16 mouse cellular contexts compared by ENCODE assay signal in the genomic region with DNA sequence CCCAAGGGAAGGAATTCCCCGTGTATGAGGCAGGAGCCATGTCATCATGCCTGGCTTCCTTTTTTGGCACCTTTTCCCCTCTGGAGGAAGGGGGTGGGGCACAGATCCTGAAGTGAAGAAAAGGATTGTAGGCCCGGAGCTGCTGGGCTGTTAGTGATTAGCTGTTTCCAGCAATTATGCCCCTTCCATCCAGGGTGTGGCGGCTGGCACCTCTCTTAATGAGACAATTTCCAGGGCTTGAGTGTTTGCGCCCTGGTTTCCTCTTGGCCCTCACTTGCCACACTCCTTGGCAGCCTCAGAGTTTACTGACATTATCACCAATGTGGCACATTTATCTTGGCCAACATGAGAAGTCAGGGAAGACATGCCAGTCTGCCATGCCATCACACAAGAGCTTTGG.
DNase-seq lines count a peak whose midpoint lies in the region; ATAC-seq and TF ChIP-seq lines count a peak whose summit lies in the region.
"Had no signal": no experiment of that assay in that cellular context is flagged by ENCODE, and none has a peak within 500 bp of the region (broad histone marks: within the 10 kb centered on the region; RNA-seq: fewer than 3 reads in every experiment).

No protein-coding gene starts in this region.

- H3K9me3 ChIP-seq in forebrain, embryonic 15.5 days = no peaks in the 10 kb centered on the region
- no peaks in the 10 kb centered on the region for H3K9me3 ChIP-seq in forebrain, embryonic 11.5 days (ENCODE audit: control insufficient read depth, low read length)
- H3K9me3 ChIP-seq in midbrain, postnatal 0 days (ENCODE audit: low read length) = no peaks in the 10 kb centered on the region
- H3K9me3 ChIP-seq in midbrain, embryonic 16.5 days (replicated peaks; ENCODE audit: control insufficient read depth, low read length, poor library complexity, severe bottlenecking) = no peaks in the 10 kb centered on the region
- no peaks in the 10 kb centered on the region for H3K9me3 ChIP-seq in neural tube, embryonic 15.5 days (replicated peaks)
- no peaks in the 10 kb centered on the region for H3K9me3 ChIP-seq in intestine, embryonic 16.5 days (ENCODE audit: control insufficient read depth, low read length)
- H3K9me3 ChIP-seq: embryonic facial prominence, embryonic 15.5 days; heart, embryonic 10.5 days; kidney, embryonic 15.5 days had no signal

- no peak overlapping the region for H3K27ac ChIP-seq in forebrain, embryonic 15.5 days (replicated peaks)
- no peak overlapping the region for H3K27ac ChIP-seq in forebrain, embryonic 11.5 days (ENCODE audit: low read depth, low read length)
- H3K27ac ChIP-seq in midbrain, postnatal 0 days (ENCODE audit: low read depth, low read length) = no peak overlapping the region
- H3K27ac ChIP-seq in midbrain, embryonic 16.5 days (ENCODE audit: low read length) = no peak overlapping the region
- no peak overlapping the region for H3K27ac ChIP-seq in neural tube, embryonic 15.5 days (replicated peaks)
- no peak overlapping the region for H3K27ac ChIP-seq in intestine, embryonic 16.5 days (ENCODE audit: low read length)
- H3K27ac ChIP-seq: embryonic facial prominence, embryonic 15.5 days; heart, embryonic 10.5 days; kidney, embryonic 15.5 days had no signal

- WGBS in forebrain, embryonic 15.5 days = 34% methylated on average over 4 of the region's 4 CpGs
- 65% methylated on average over 4 of the region's 4 CpGs for WGBS in forebrain, embryonic 11.5 days
- WGBS in midbrain, postnatal 0 days = 74% methylated on average over 4 of the region's 4 CpGs
- whole genome bisulfite sequencing in midbrain, embryonic 16.5 days = 81% methylated on average over 4 of the region's 4 CpGs
- 64% methylated on average over 4 of the region's 4 CpGs for WGBS in neural tube, embryonic 15.5 days
- WGBS in intestine, embryonic 16.5 days = 63% methylated on average over 4 of the region's 4 CpGs

- TF ChIP-seq CTCF in midbrain, postnatal 0 days (IDR thresholded peaks at IDR 0.05) = no peak

- H3K4me1 ChIP-seq in forebrain, embryonic 15.5 days = peaks cover 8% of the 10 kb centered on the region; the same call in 1 of the 2 replicates
- no peaks in the 10 kb centered on the region for H3K4me1 ChIP-seq in forebrain, embryonic 11.5 days (replicated peaks; ENCODE audit: control insufficient read depth, insufficient read depth, low read length)
- no peaks in the 10 kb centered on the region for H3K4me1 ChIP-seq in midbrain, postnatal 0 days (ENCODE audit: insufficient read depth, low read length)
- no peaks in the 10 kb centered on the region for H3K4me1 ChIP-seq in midbrain, embryonic 16.5 days (ENCODE audit: control insufficient read depth, insufficient read depth, low read length)
- H3K4me1 ChIP-seq in neural tube, embryonic 15.5 days = no peaks in the 10 kb centered on the region
- H3K4me1 ChIP-seq in intestine, embryonic 16.5 days (ENCODE audit: control insufficient read depth, insufficient read depth, low read length) = no peaks in the 10 kb centered on the region
- H3K4me1 ChIP-seq: embryonic facial prominence, embryonic 15.5 days had no signal

- no peaks in the 10 kb centered on the region; the same call in 1 of the 2 replicates for H3K27me3 ChIP-seq in forebrain, embryonic 15.5 days
- H3K27me3 ChIP-seq in forebrain, embryonic 11.5 days (ENCODE audit: control insufficient read depth, insufficient read depth, low read length) = no peaks in the 10 kb centered on the region
- H3K27me3 ChIP-seq in midbrain, postnatal 0 days (ENCODE audit: insufficient read depth, low read length) = no peaks in the 10 kb centered on the region
- no peaks in the 10 kb centered on the region for H3K27me3 ChIP-seq in midbrain, embryonic 16.5 days (ENCODE audit: control insufficient read depth, insufficient read depth, low read depth, low read length)
- no peaks in the 10 kb centered on the region for H3K27me3 ChIP-seq in neural tube, embryonic 15.5 days (replicated peaks)
- H3K27me3 ChIP-seq in intestine, embryonic 16.5 days (replicated peaks; ENCODE audit: control insufficient read depth, insufficient read depth, low read length) = no peaks in the 10 kb centered on the region
- H3K27me3 ChIP-seq: embryonic facial prominence, embryonic 15.5 days; kidney, embryonic 15.5 days had no signal

- ATAC-seq in forebrain, embryonic 15.5 days (replicated peaks) = peak; percentile 77
- no peak for ATAC-seq in forebrain, embryonic 11.5 days (replicated peaks; ENCODE audit: low FRiP score)
- ATAC-seq in midbrain, postnatal 0 days (ENCODE audit: low FRiP score) = no peak
- no peak for ATAC-seq in midbrain, embryonic 16.5 days
- ATAC-seq in megakaryocyte-erythroid progenitor cell, adult 5-6 weeks (replicated peaks; ENCODE audit: low FRiP score, low TSS enrichment, poor library complexity, severe bottlenecking) = peak; percentile 47; the same call in 1 of the 2 replicates
- no peak for ATAC-seq in neural tube, embryonic 15.5 days (ENCODE audit: low FRiP score)
- no peak for ATAC-seq in intestine, embryonic 16.5 days
- ATAC-seq: inflammation-experienced regulatory T-cells, adult 6 months had no signal

- DNase-seq in forebrain, embryonic 11.5 days (ENCODE audit: low spot score) = no peak
- DNase-seq in midbrain, postnatal 0 days (ENCODE audit: low spot score) = peak; percentile 27
- peak; percentile 82 to 85 for DNase-seq in cerebellum, postnatal 10 days
- DNase-seq: gastrocnemius, postnatal 36 days; thymus, postnatal 14 days had no signal

- H3K9ac ChIP-seq in forebrain, embryonic 15.5 days (replicated peaks) = no peak overlapping the region
- no peak overlapping the region for H3K9ac ChIP-seq in forebrain, embryonic 11.5 days (ENCODE audit: low read length)
- H3K9ac ChIP-seq in midbrain, postnatal 0 days (replicated peaks; ENCODE audit: low read length, poor library complexity, severe bottlenecking) = no peak overlapping the region
- H3K9ac ChIP-seq in midbrain, embryonic 16.5 days (ENCODE audit: low read depth, low read length) = no peak overlapping the region
- H3K9ac ChIP-seq in neural tube, embryonic 15.5 days (replicated peaks) = no peak overlapping the region
- no peak overlapping the region for H3K9ac ChIP-seq in intestine, embryonic 16.5 days (ENCODE audit: low read depth, low read length)
- H3K9ac ChIP-seq: embryonic facial prominence, embryonic 15.5 days; kidney, embryonic 15.5 days had no signal

- H3K36me3 ChIP-seq in forebrain, embryonic 15.5 days = no peaks in the 10 kb centered on the region
- no peaks in the 10 kb centered on the region for H3K36me3 ChIP-seq in forebrain, embryonic 11.5 days (ENCODE audit: control insufficient read depth, insufficient read depth, low read length)
- no peaks in the 10 kb centered on the region for H3K36me3 ChIP-seq in midbrain, postnatal 0 days (ENCODE audit: insufficient read depth, low read length)
- H3K36me3 ChIP-seq in midbrain, embryonic 16.5 days (ENCODE audit: control insufficient read depth, insufficient read depth, low read length) = no peaks in the 10 kb centered on the region
- H3K36me3 ChIP-seq in neural tube, embryonic 15.5 days = no peaks in the 10 kb centered on the region
- no peaks in the 10 kb centered on the region for H3K36me3 ChIP-seq in intestine, embryonic 16.5 days (ENCODE audit: control insufficient read depth, insufficient read depth, low read length)
- H3K36me3 ChIP-seq: embryonic facial prominence, embryonic 15.5 days; heart, embryonic 10.5 days; kidney, embryonic 15.5 days had no signal

- no peak overlapping the region for H3K4me3 ChIP-seq in forebrain, embryonic 15.5 days
- no peak overlapping the region for H3K4me3 ChIP-seq in forebrain, embryonic 11.5 days (ENCODE audit: low read depth, low read length)
- H3K4me3 ChIP-seq in midbrain, postnatal 0 days (ENCODE audit: low read depth, low read length) = no peak overlapping the region
- no peak overlapping the region for H3K4me3 ChIP-seq in midbrain, embryonic 16.5 days (ENCODE audit: low read depth, low read length)
- H3K4me3 ChIP-seq in neural tube, embryonic 15.5 days (replicated peaks) = no peak overlapping the region
- no peak overlapping the region for H3K4me3 ChIP-seq in intestine, embryonic 16.5 days (ENCODE audit: low read length)
- H3K4me3 ChIP-seq: embryonic facial prominence, embryonic 15.5 days; heart, embryonic 10.5 days; kidney, embryonic 15.5 days; myocyte had no signal

- H3K4me2 ChIP-seq in forebrain, embryonic 15.5 days (replicated peaks) = no peak overlapping the region
- H3K4me2 ChIP-seq in forebrain, embryonic 11.5 days (ENCODE audit: low read depth, low read length, severe bottlenecking) = no peak overlapping the region
- no peak overlapping the region for H3K4me2 ChIP-seq in midbrain, postnatal 0 days (ENCODE audit: low read depth, low read length, poor library complexity, severe bottlenecking)
- H3K4me2 ChIP-seq in midbrain, embryonic 16.5 days (ENCODE audit: low read length) = no peak overlapping the region
- H3K4me2 ChIP-seq in neural tube, embryonic 15.5 days = no peak overlapping the region
- H3K4me2 ChIP-seq in intestine, embryonic 16.5 days (ENCODE audit: low read depth, low read length) = no peak overlapping the region
- H3K4me2 ChIP-seq: embryonic facial prominence, embryonic 15.5 days; kidney, embryonic 15.5 days; midbrain, embryonic 11.5 days had no signal

Comparison
In these comparisons a context has a peak if more than half of its experiments do, and no peak if none do; other contexts are left out.
1. ATAC-seq: peak in forebrain, embryonic 15.5 days (single experiment) and megakaryocyte-erythroid progenitor cell, adult 5-6 weeks (single experiment); none in forebrain, embryonic 11.5 days (single experiment), midbrain, postnatal 0 days (single experiment), midbrain, embryonic 16.5 days (single experiment), neural tube, embryonic 15.5 days (single experiment) and intestine, embryonic 16.5 days (single experiment).